Mouse (Mus musculus): ENCODE data around the gene Ucp2.

DNA sequence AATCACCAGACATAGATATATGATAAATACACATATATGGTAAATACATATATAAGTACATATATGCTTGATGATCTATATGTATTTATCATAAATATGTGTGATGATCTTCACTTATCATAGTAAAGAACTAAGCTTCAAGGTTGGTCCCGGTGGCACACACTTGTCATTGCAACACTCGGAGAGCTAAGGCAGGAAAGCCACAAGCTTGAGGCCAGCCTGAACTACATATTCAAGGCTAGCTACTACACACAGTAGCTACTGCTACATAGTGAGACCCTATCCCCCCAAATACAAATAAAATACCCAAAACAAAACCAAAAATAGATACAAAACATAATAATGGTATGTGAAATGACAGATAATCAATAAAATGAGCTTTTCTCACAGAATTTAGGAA is 42.7 kb downstream of the Ucp2 start:
- TF ChIP-seq POLR2AphosphoS2 (IDR thresholded peaks at IDR 0.05; ENCODE audit: insufficient read length, low read depth), result no peak
- TF ChIP-seq E2F4 (IDR thresholded peaks at IDR 0.05; ENCODE audit: insufficient read depth), result no peak
